Mouse (Mus musculus) 416B (cell line): Measurements from ENCODE around the gene Atxn7.

ENCODE experiments used
- DNase-seq: peaks from one replicate; pipeline ENCODE4 v3.0.0; 2011; ENCODE audit warnings: low read depth

Gene Atxn7

DNA sequence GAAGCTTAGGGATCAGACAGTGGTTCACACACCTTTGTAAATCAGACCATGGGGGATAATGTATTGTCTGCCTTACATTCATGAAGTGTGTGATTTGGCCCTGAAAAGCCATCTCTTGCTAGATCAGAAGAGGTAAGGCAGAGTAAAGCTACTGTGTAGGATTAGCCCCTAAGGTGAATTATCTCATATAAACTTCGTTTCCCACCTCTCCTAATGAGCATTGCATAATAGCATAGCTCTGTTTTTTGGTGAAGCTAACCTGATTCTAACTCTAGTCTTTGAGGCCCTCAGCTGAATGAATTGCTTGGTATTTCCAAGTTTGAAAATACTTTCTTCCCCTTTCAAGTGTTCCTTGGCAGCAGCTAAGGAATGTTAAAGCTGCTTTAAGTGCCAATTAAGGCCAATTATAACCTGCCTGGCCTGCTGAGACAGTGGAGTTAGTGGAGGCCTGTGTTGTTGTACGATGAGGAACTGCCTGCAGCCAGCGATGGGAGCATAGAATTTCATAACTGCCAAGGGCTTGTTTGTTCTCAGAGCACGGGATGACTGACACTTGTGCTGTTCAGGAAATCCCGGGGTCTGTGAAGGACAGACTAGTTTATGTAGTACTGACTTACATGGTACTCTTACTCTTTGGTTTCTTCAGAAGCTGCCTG lies 103.4 kb downstream of the Atxn7 start:
- peak; percentile 78 for DNase-seq

DNA sequence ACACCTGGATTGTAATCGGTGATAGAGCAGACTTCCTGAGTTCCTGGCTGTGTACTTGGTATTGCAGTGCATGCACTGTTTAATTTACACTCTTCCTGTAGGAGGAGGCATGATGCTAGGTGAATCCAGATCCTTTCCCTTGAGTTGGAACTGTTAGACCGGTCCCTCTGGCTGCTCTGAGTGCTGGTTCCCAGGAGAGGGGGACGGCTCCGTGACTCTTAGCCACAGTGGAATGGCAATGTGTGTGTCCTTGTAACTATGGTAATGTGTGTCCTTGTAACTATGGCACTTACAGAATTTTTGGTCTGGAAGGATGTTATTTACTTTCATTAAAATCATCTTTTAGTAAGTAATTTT lies 103.9 kb downstream of the Atxn7 start:
- DNase-seq: no peak

DNA sequence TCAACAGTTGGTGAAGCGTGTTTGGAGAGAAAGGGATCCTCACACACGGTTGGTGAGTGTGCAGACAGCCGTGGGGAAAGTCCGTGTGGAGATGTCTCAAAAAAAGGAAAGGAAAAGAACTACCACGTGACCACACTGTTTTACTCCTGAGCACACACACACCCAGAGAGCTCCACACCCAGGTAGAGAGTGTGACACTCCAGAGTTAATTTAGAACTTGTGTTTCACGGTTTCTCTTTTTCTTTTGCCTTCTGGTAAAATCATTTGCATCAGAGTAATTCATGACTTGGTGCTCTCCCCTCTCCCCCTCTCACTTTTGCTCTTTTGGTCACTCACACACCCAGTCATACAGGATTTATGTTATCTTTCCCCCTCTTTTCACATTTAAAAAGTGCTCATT lies 105.0 kb downstream of the Atxn7 start:
- no peak for DNase-seq

DNA sequence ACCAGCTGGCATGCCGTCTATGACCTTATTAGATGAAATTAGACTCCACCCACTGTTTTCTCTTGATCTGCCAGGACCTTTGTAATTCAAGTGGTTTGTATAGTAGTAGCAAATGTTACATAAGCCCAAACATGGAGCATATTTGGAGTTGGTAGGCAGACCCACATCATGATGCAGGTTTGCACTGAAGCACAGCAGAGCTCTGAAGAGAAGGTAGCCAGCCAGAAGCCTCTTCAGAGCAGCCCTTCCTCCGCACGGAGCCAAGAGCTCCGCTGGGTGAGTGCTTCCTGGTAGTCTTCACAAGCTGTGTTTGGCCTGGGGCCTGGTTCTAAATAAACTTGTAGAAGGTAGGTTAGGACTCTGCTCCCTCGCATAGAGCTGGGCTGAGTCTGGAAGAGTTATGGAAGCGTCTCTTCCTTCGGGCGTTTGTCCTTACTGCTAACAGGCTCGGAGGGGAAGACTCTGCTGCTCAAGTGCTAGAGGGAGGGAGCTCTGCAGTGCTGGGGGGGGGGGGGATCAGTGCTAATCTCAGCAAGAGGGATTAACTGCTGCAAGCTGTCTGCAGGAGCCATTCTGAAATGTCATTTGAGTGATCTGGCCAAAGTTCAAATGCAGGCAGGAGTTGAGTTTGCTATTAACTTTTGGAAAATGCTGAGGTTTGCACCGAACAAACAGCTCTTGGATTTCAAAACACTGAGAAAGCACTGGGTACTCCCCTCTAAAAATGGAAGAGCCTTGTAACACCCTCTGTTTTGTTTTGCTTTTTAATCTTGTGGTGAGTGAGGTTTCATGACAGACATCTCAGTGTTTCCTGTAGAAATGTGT lies 106.6 kb downstream of the Atxn7 start:
- peak; percentile 86 for DNase-seq

DNA sequence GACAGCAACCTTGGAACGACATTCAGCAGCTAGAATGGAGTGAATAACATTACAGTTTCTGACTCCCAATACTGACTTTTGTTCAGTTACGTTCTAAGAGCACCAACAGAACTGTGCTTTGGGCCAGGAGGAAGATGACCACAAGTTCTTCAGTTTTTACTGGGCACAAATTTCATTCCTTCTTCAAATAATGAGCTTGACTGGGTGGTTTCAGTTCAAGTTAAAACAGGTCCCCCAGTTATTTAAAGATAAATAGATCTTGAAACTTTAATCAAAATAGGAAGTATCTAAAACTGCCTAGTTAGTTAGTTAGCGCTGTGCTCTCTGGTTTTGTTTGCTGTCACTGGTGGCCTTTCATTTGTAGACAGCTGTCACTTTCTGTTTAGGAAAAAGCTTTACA lies 107.3 kb downstream of the Atxn7 start:
- DNase-seq: no peak

DNA sequence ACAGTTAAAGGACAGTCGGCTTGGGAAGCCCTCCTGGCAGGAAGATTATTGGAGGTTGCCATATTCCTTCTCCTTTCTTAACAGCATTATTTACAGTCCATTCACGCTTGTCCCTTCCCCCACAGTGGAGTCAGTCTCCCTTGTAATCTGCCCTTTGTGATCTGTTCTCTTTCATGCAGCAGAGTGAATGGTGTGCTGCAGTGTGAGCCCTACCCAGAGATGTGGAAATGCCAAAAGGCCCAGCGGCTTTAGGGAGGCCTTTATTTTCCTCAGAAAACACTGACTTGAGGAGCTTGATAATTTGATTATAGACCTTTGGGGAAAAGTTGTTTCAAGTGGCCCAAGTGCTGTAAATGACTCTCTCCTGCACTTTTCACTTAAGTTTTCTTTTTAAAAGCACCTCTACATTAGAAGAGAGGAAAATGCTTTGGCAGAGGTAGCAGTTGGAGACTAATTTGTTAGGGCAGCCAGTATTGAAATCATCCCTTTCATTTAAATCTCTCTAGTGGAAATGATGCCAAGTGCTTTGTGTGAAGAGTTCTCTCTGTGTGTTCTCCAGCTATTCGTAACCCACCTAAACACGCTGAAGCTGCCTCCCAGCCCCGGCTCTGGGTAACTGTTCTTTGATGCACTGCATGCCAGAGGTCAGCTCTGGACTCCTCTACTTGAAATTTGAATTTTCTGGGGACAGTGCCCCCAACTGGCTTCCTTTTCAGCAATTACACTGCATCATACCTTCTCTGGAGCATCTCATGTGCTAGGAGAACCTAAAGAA lies 109.5 kb downstream of the Atxn7 start:
- no peak for DNase-seq

DNA sequence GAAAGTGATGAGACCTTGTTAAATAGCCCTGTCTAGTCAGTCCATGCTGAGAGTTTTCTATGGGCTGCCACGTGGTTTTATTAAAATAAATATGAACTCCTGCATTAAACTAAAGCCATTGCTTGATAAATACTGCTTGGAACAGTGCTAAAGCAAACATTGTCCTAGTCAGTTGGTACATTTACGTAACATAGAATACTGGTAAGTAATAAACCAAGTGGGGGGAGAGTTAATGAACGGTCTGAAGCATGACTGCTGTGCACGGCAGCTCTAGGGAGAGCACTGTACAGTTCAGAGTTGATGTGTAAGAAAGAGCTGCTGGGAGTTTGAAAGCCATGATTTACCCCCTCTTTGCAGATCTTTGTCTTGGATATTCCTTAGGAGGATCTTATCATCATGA lies 110.2 kb downstream of the Atxn7 start:
- no peak for DNase-seq

DNA sequence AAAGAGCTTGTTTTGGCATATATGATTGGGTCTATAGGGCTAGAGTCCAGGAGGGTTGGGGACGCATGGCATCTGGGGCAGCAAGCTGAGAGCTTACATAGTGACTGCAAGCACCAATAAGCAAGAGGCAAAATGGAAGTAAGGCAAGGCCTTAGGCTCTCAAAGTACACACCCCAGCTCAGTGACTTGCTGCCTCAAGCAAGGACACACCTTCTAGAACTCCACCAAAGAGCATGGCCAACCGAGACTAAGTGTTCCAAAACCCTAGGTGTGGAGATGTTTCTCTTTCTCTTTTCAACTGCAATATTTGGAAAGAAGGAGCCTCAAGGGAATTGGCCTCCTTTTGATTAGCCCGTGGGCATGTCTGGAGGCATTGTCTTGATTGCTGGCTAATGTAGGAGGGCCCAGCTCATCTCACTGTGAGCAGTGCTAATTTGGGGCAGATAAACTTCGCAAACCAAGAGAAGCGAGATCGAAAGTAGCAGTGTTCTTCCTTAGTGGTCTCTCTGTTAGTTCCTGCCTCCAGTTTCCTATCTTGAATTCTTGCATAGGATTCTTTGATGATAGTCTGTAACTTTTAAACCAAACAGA lies 119.5 kb downstream of the Atxn7 start:
- no peak for DNase-seq

DNA sequence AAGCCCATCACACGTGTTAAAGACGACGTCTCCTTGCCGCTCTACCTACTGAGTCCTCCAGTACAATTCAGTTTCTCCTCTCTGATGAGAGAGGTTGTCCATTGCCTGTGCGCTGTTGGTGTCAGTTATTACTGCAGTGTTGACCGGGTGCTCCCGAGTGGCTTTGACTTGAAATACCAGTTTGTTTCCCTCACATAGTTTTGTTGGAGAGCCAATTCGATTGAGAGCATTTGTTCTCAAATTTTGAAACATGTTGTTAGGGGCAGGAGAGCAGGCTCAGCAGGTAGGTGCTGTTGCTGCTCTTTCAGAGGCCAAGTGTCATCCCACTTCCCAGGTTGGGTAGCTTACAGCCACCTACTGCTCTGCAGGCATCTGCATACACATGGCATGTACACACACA lies 122.6 kb downstream of the Atxn7 start:
- no peak for DNase-seq

DNA sequence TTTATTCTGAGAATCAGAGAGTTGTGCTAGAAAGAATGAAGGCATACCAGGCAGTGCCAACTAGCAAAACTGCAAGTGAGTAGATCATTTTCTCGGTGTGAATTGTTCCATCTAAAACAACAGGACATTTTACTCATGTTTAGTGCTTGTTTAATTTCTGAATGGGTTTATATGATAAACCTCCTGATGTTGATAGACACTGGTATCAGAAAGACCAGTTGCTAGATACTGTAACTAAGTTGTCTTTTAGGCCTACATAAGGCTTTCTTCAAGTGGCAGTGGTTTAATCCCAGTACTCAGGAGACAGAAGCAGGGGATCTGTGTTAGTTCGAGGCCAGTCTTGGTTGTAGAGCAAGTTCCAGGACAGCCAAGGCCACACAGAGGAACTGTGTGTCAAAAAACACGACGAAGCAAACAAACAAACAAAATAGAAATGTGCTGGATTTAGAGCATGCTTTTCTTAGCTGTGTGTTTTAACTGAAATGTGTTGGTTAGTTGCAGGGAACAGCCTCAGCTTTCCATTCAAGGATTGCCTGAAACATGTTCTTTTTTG lies 125.5 kb downstream of the Atxn7 start:
- DNase-seq: no peak

DNA sequence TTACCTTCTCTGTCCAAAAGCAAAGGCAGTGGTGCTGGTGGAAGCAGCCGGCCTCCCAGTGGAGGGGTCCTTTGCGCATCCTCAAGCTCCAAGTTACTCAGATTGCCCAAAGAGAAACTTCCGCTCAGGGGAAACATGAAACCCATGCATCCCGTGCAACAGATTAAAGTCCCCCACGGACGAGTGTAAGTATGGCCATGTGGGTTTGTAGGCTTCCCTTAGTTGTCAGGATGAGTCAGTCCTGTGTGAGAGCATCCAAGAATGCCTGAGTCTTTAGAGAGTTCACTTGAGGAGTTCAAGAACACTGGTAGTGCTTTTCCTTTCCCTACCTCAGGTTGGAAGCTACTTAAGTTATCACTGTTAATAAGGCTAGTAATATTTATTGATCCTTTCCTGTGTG lies 126.1 kb downstream of the Atxn7 start:
- peak; percentile 78 for DNase-seq

DNA sequence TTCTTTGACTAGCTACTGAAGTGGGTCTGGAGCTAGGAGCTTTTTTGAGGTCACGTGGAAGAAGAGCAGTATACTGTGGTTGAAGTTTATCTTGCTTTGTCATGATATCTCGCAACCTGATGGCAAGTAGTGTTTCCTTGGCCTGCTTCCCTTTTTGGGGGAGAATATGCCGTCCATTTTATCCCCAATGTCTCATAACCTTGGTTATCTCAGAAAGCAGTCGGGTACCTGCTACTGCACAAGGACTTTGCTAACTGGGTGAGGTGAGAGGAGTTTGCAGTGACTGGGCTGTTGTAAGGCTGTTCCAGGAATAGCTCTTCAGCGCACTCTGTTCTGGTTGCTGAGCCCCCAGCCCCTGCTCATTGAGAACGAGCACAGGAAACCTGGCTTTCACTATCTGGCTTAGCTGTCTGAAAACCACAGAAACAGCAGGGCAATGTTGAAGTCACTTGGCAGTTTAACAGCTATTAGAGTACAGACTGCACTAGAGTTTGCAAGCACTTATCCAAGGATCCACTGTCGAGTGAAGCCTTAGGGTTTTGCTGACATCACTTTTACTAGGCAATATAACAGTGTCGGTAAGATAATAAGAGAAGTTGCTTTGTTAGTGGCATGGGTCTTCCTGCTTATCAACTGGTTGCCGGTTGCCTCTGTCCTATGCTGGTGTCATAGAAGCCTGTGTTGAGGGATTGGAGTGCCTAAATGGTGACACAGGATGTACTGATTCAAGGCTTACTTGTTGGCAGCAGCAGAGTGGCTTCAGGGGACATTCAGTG lies 127.0 kb downstream of the Atxn7 start:
- peak; percentile 95 for DNase-seq

DNA sequence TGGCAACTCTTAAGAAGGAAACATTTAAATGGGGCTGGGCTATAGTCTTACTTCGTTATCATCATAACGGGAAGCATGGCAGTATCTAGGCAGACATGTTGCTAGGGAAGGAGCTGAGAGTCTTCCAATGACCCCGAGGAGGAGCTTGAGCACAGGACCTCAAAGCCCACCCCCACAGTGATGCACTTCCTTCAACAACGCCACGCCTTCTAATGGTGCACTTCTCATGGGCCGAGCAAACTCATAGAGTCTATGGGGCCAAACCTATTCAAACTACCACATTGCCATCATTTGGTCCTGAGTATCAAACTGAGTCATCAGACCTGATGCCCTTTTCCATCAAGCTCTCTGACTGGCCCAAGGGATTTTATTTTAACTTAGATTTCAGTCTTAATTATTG lies 129.3 kb downstream of the Atxn7 start:
- DNase-seq: no peak

DNA sequence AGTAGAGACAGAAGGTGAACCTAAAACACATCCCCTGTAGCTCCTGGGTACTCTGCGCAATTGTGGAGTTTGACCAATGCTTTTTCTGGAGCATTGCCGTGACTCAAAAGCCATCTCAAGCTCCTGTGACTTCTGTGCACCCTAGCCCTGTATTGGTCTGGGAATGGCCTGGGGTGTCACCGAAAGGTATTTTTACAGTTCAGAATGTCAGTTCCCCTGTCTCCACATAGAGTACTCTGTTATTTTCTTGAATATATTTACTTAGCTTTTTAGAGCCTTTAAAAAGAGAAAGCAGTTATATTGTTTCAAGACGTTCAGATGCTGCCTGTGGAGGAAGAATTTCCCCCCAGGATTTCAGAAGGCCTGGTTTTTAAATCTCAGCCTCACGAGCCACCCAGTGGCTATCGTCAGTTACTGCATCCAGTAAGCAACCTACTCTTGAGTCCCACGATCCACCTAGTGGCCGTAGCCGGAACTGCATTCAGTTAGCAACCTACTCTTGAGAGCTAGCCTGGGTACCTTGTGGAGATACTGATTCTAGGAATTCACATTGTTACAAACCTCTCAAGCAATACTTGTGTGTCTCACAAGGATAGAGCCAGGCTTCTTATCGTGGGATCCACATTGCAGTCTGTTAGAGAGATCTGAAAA lies 137.2 kb downstream of the Atxn7 start:
- DNase-seq: peak; percentile 89

DNA sequence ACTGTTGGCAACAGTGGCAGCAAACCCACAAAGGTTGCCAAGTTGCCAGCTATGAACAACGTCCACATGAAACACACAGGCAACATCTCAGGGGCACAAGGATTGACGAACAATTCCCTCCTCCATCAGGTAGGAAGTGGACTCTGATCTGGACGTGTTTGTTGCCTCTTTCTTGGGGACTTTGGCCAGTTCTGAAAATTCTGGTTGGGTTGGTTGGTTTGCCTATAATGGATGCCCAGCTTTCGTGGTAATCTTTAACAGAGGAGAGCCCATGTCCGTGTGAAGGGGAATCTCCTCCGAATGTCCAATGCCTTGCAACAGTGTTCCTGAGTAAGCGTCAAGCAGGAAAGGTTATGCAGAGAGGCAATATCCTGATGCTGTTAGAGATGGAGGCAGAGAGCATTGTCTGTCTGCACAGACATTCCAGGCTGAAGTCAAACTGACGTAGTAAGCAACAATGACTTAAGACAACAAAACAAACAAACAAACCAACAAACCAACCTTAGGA lies 139.6 kb downstream of the Atxn7 start:
- DNase-seq: no peak

DNA sequence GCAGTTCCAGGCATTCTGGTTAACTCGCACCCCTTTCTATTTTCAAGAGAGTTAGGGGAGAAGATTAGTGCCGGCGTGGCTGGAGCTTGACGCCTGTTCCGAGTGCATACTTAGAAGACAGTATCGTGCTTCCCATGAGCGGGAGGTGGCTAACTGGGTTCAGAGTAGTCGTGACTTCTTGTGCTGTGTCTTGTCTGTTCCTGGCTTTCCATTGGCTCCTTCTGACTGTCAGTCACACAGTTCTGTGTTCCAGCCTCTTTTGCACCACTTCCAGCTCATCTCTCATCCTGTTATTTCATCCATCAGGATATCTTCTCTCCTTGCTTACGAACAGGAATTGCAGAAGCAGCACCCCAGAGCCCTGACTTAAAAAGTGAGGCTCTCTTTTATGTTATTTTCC lies 140.1 kb downstream of the Atxn7 start:
- DNase-seq: no peak

DNA sequence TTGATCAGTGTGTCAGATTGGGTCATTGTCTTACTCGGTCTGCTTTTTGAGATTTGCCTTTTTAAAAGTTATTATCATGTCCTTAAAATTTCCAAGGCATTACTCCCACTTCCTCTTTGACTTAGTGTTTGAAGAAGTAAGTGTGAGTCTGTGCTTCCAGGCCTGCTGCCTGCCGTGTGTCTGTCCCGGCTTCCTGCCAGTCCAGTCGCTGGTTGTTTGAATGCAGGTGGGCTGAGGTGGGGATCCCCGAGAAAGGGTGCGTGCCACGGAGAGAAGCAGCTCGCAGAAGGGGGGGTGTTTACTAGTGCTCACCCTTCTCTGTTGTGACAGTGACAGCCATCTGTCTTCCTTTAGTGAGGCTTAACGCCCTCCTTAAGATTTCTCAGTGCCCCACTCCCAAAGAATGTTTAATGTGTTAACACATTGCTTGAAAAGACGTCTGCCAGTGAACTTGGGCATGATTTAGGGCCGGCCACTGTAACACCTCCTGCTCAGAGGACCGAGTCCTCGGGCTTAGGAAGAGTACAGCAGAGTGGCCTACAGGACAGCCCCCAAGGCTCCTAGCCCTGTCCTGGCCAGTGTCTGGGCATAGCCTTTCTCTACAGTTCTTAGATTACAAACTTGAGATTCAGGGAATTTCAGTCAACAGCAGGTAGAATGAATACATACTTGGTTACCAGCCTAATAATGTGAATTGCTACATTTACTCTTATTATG lies 143.1 kb downstream of the Atxn7 start:
- DNase-seq: no peak

DNA sequence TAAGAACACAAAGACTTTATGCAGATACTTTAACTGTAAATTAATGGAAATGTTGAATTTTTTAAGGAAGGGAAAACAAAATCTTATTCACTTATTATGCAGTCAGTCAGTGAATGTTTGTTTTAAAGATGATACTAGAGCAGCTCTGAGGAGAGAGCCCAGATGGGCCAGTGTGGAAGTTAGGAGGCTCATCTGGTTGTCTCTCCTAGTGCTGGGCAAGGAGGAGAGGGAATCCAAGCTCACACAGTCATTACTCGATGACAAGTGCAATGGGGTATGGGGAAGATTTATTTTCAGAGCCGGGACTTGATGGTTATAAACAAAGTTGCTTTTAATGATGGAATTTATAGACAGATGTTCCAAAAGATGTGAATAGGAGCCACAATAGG lies 143.7 kb downstream of the Atxn7 start:
- no peak for DNase-seq

DNA sequence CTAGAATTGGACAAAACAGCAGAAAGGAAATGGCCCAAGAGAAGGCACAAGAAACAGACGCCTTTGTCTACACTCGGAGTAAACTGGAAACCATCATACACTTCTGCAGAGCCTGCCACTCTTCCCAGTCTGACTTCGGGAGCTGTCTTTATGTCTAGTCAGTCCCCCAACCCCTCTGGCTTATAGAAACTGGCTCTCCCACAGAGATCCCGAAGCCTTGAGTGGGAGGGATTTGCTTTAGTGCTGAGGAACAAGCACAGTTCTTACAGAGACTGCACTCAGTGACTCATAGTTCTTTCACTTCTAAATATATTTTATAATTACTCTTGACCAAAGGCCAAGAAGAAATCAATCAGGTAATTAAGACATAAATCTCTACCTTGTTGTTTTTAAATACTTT lies 149.5 kb downstream of the Atxn7 start:
- no peak for DNase-seq
